Mouse (Mus musculus) stomach, postnatal 0 days (tissue): ENCODE results near the gene Mfn2.

ENCODE experiments used
- CTCF ChIP-seq: IDR thresholded peaks from 2 replicates; pipeline ENCODE4 v1.5.1; 2016; ENCODE audit warnings: antibody characterized with exemption, low read depth, mild to moderate bottlenecking, moderate library complexity
- EP300 ChIP-seq: optimal IDR thresholded peaks from 2 replicates; pipeline ENCODE3; 2016; ENCODE audit warnings: antibody characterized with exemption

DNA sequence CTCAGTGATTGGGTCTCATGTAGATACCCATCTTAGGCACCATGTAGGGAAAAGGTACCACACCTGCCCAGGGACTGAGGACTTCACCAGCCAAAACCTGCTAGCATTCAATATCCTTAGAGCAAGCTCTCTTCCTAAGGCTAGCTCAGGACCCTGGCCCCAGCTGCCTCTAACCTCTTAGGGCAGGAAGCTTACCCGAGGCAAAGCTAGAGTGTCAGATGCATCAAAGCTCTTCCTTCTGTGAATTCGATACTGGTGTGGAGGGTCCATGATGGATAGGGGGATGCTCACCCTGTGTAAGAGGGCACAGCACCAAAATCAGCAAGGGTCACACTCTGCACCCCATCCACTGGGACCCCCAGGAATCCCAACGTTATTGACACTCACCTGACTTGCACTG, 42.5 kb downstream of the Mfn2 start:
- TF ChIP-seq CTCF (no peak), EP300 (no peak)
